Mouse (Mus musculus) heart, postnatal 36 days (tissue): ENCODE results near the gene Xylb. TPM values are rescaled to one million over a fixed set of nuclear protein-coding genes. Genes with fewer than 3 reads are reported as not detected.

Source experiments
- DNase-seq, 2 experiments: peaks; one replicate each; pipeline ENCODE4 v3.0.0; 2021 to 2022
- intact Hi-C: fragments of 180-260 bp; cut with DNase I; formaldehyde crosslinking; loops from one replicate; pipeline ENCODE4 v1.15.1; 2025
- total RNA-seq, 2 experiments: library from RNA; stranded (reverse); gene quantifications; 2 replicates each; pipeline ENCODE4 v1.2.3; 2021

Xylb gene
- total RNA-seq, 2 experiments from 2014 or later = 0.22 TPM

DNA sequence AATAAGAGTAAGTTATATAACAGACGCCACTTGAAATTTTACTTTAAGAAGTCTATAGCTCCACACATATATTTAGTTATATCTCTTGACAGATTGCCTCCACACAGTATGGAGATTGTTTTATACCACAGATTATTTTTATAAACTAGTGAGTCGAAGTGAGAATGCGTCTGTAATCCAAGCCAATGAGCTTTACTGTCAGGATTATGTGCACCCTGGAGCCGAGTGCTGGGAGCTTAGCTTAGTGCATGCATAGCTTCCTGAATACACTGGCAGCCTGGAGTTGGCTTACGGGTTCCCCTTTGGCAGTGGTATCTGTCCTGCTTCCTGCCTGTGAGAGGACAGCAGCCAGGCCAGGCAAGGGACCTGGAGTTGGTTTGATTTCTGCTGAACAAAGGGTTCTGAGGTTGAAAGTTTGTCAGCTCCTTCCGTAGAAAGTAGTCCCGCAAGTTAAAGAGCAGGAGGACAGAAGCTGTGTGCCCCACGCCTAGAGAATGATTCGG is 81.4 kb downstream of the Xylb start:
- intact Hi-C loops = no loop called here
- no peak for DNase-seq

Other genes with a start within 250 kb of the Xylb start
- 1 to 10 TPM; 1.4 to 3.4 TPM for gene Acaa1b, start 200.3 kb upstream of the Xylb start, total RNA-seq
- not detected for gene Gm47289, start 198.2 kb upstream of the Xylb start, total RNA-seq
- not detected for gene Slc22a13, start 148.3 kb upstream of the Xylb start, total RNA-seq
- 10 to 100 TPM; 49.3 to 49.5 TPM for gene Oxsr1, start 35.0 kb upstream of the Xylb start, total RNA-seq
- 10 to 100 TPM; 80.3 to 85.7 TPM for gene Acaa1a, start 17.7 kb upstream of the Xylb start, total RNA-seq
- 10 to 100 TPM; 14.8 to 15.5 TPM for gene Myd88, start 16.0 kb upstream of the Xylb start, total RNA-seq
- under 1 TPM in 1 of 2 experiments, not detected in 1; 0.19 TPM for gene Slc22a14, start 8.2 kb downstream of the Xylb start, total RNA-seq
- 1 to 10 TPM; 5.7 to 7.6 TPM for gene Acvr2b, start 44.7 kb downstream of the Xylb start, total RNA-seq
- 1 to 10 TPM; 2.4 to 2.5 TPM for gene Exog, start 87.6 kb downstream of the Xylb start, total RNA-seq
- gene Scn5a, start 221.6 kb downstream of the Xylb start, total RNA-seq = 100 to 1,000 TPM; 127 to 161 TPM